Mouse (Mus musculus) frontal cortex, postnatal 14 days (tissue): ENCODE data around the gene Lnx1.
A peak's percentile ranks its signal among the peaks of the same experiment; 100 is the strongest.

Experiments used
- DNase-seq, 2 experiments: peaks; one replicate each; pipeline ENCODE4 v3.0.0; 2022; ENCODE audit warnings: low spot score in 2 of 2

Gene Lnx1

GRCm38 (mm10) chr5:74603306-74603705, 99.4 kb downstream of the Lnx1 start:
- no peak for DNase-seq

GRCm38 (mm10) chr5:74602371-74602770, 100.3 kb downstream of the Lnx1 start:
- no peak for DNase-seq

GRCm38 (mm10) chr5:74601965-74602364, 100.7 kb downstream of the Lnx1 start:
- DNase-seq = no peak

GRCm38 (mm10) chr5:74601171-74601570, 101.5 kb downstream of the Lnx1 start:
- DNase-seq = no peak

- no peak for DNase-seq
These were observed 102.7 kb downstream of the Lnx1 start for GRCm38 (mm10) chr5:74600010-74600409.

GRCm38 (mm10) chr5:74593147-74593546, 109.6 kb downstream of the Lnx1 start:
- no peak for DNase-seq

- DNase-seq = no peak
These were observed 111.3 kb downstream of the Lnx1 start for GRCm38 (mm10) chr5:74591413-74591812.

- DNase-seq = no peak
These were observed 113.6 kb downstream of the Lnx1 start for GRCm38 (mm10) chr5:74589133-74589532.

GRCm38 (mm10) chr5:74571767-74572166, 130.9 kb downstream of the Lnx1 start:
- DNase-seq = no peak

- DNase-seq = no peak
These were observed 141.6 kb downstream of the Lnx1 start for GRCm38 (mm10) chr5:74561151-74561550.

GRCm38 (mm10) chr5:74549566-74549965, 153.1 kb downstream of the Lnx1 start:
- peak in 1 of 2 experiments; percentile 11 for DNase-seq

- no peak for DNase-seq
These were observed 157.1 kb downstream of the Lnx1 start for GRCm38 (mm10) chr5:74545606-74546005.
